Mouse (Mus musculus) spleen, postnatal 4 days (tissue): ENCODE results near the gene Olfr1302.

Experiments used
- DNase-seq, 2 experiments: peaks; one replicate each; pipeline ENCODE4 v3.0.0; 2022; ENCODE audit warnings: low spot score in 2 of 2

Gene Olfr1302

GRCm38 (mm10) chr2:111777129-111777528 is at the start of gene Olfr1302:
Gene Olfr1302, plus strand, starts transcription at chr2:111777429.
- no peak for DNase-seq

- no peak for DNase-seq
Measured at GRCm38 (mm10) chr2:111750706-111751105, 26.5 kb upstream of the Olfr1302 start, which contains the start of gene Olfr1301. Gene Olfr1301, plus strand, starts transcription at chr2:111751006.

GRCm38 (mm10) chr2:111812936-111813335 is 35.7 kb downstream of the Olfr1302 start:
- no peak for DNase-seq

GRCm38 (mm10) chr2:111820240-111820639 is 43.0 kb downstream of the Olfr1302 start, which contains the start of gene Olfr1303:
Gene Olfr1303, minus strand, starts transcription at chr2:111820340.
- DNase-seq: no peak
